Mouse (Mus musculus): ENCODE measurements around the gene Txn1.

GRCm38 (mm10) chr4:57904211-57904610 is 52.0 kb downstream of the Txn1 start:
- TF ChIP-seq CTCF (IDR thresholded peaks at IDR 0.05; ENCODE audit: insufficient read depth, low read length): peak; percentile 93
- TF ChIP-seq POLR2A (IDR thresholded peaks at IDR 0.05; ENCODE audit: borderline replicate concordance, extremely low read depth, low read depth, low read length): no peak

All from lung, adult 2 months (tissue).